Mouse (Mus musculus) brain, embryonic 14.5 days (tissue): ENCODE data around the gene Prr15l. TPM values are rescaled to one million over a fixed set of nuclear protein-coding genes. Genes with fewer than 3 reads are reported as not detected.

Experiments
- DNase-seq: peaks from one replicate; pipeline ENCODE4 v3.0.0-alpha.2; 2011; ENCODE audit warnings: low read depth
- CTCF ChIP-seq: fragments of 200-500 bp; IDR thresholded peaks from 2 replicates; pipeline ENCODE4 v1.5.1; 2012; ENCODE audit warnings: inconsistent platforms, mild to moderate bottlenecking, moderate library complexity, borderline replicate concordance; ENCODE audit not compliant: insufficient read depth, insufficient read length; ENCODE audit errors: extremely low read depth
- POLR2A ChIP-seq: fragments of 200-500 bp; IDR thresholded peaks from 2 replicates; pipeline ENCODE4 v1.6.1; 2012; ENCODE audit warnings: mild to moderate bottlenecking, inconsistent platforms, borderline replicate concordance; ENCODE audit not compliant: poor library complexity, insufficient read depth, insufficient read length, severe bottlenecking; ENCODE audit errors: extremely low read depth
- polyA plus RNA-seq: library from polyadenylated mRNA; depleted of rRNA; stranded (reverse); fragments of >200 nt; gene quantifications from 2 replicates; pipeline ENCODE4 v1.2.3, GENCODE M21; 2012

Prr15l gene
- polyA plus RNA-seq, 1 experiment: 0.16 TPM

DNA sequence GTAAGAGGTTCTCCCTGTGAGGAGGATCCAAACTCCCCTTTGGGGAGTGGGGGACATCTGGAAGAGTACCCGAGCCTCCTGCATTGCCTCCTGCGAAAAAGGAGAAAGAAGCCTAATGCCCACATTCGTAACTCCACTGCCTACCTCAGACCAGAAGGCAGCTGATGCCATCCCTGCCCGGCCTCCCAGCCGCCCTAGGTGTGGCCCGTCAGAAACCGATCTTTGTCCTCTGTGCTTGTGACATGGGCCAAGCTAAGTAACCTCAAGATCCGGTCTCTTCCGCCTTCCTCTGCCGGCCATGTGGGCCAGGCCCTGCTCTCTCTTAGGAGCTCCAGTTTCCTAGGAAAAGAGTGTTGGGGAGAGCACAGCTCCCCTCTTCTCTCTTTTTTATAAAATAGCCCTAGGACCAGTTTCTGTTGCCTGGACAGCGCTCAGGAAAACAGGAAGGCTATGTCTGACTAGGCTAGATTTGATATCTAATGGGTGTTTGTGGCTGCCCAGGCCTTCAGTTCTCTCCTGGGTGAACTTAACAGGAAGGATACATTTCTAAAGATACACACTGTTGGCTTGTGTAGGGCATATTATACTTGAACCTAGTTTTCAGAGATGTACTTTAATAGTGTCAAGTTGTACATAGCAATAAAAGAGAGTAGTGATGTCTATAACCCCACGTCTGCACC lies 2.3 kb upstream of the Prr15l start:
- no peak for TF ChIP-seq POLR2A
- TF ChIP-seq CTCF: no peak
- no peak for DNase-seq

GRCm38 (mm10) chr11:96926587-96926986 lies 1.3 kb upstream of the Prr15l start:
- no peak for DNase-seq
- TF ChIP-seq POLR2A (no peak), CTCF (no peak)

DNA sequence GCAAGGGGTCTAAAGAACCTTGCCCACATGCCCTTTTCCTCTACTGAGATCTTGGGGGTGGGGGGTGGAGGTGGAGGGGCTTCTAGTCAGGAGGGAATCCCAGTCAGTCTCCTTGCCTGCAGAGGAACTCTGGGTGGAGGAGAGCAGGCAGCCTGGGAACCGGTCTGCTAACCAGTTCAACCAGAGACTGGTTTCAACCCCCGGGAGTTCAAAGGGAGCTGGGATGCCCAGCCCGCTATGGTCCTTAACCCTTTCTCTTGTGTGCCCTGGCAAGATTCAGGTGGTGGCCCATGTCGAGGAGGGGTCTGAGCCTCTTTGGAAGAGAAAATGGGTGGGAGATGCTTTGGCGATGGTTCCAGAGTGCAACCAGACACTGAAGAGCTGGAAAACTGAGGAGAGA lies 787 bp downstream of the Prr15l start:
- DNase-seq: no peak

GRCm38 (mm10) chr11:96929096-96929765 lies 1.3 kb downstream of the Prr15l start:
- no peak for DNase-seq
- no peak for TF ChIP-seq CTCF
- no peak for TF ChIP-seq POLR2A

More for the DNA sequence above, 787 bp downstream of the Prr15l start:
- TF ChIP-seq POLR2A (no peak), CTCF (no peak)

DNA sequence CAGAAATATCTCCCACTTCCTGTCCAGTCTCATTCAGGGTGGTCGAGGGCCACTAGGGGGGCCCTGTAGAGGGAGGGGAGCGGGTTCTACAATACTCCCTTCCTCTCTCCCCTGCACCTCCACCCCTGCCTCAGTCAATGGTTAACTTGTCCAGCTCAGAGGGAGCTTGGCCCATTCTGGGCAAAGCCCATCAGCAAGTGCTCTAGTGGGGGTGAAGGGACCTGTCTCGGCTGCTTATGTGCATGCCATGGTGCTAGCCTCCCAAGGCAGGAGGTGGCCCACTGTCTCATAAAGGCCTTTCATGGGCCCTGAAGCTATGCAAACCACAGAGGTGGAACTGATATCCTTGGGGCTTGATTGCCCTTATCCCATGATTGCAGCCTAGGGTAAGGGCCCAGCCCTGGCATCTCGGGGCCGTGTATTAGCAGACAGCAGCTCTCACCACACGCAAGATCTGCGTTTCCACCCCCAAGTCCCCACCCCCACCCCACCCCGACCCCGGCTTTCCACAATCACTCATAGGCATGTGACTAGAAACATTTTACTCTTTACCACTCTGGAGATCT lies 1.9 kb downstream of the Prr15l start:
- TF ChIP-seq POLR2A (no peak), CTCF (no peak)
- no peak for DNase-seq

GRCm38 (mm10) chr11:96931327-96932062 lies 3.6 kb downstream of the Prr15l start:
- TF ChIP-seq CTCF: no peak
- TF ChIP-seq POLR2A: no peak
- DNase-seq: no peak

GRCm38 (mm10) chr11:96933562-96934276 lies 5.8 kb downstream of the Prr15l start:
- no peak for DNase-seq
- TF ChIP-seq POLR2A (no peak), CTCF (no peak)

GRCm38 (mm10) chr11:96934921-96935356 lies 7.0 kb downstream of the Prr15l start:
- DNase-seq: peak; percentile 85
- TF ChIP-seq CTCF (no peak), POLR2A (no peak)

DNA sequence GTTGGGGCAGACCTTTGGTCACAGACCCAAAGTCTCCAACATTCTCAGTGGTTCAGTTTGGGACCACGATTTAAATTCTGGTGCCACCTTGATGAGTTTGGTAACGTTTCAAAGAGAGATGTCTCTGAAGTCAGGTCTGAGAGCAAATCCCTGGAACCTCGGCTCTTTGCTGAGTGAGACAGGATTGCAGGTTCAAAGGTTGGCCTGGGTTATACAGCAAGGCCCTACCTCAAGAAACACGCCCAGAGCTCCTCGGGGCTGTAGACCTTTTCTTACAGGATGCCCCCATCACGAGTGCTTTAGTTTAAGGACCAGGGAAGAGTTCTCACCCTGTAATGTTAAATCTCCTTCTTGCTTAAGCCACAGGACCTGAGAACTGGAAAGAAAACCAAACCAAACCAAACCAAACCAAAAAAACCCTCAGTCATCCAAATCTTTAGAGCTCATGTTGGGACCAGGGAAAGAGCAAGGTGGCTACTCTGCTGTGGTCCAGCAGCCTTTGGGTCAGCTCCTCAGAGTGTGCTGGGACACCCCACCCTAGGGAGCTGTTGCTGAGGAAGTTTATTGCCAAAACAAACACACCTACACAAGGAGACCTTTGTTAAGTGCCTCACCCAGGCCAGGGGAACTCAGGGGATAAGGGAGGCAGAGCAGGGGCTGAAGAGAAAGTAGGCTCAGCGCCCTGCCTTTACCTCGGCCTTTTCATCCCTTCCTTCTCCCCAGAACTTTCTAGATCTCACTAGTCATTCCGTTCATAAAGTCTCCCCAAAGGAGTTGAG lies 8.2 kb downstream of the Prr15l start:
- TF ChIP-seq POLR2A (no peak), CTCF (no peak)
- DNase-seq: no peak
